Mouse (Mus musculus) brain, adult 2 months (tissue): ENCODE measurements at regions not wholly inside any gene's neighbourhood (a gene's known extent, or its start where the extent isn't known, plus 50 kb on each side); places are given as distances from the start of the nearest gene placed in this dataset.
"Not testable (repeated sequence)": the region's sequence is repeated elsewhere in the genome, so short reads cannot be mapped to it uniquely, and the experiment has no call there.

ENCODE experiments used
- DNase-seq: peaks from one replicate; pipeline ENCODE4 v3.0.0; 2011; ENCODE audit warnings: low read depth, low spot score

DNA sequence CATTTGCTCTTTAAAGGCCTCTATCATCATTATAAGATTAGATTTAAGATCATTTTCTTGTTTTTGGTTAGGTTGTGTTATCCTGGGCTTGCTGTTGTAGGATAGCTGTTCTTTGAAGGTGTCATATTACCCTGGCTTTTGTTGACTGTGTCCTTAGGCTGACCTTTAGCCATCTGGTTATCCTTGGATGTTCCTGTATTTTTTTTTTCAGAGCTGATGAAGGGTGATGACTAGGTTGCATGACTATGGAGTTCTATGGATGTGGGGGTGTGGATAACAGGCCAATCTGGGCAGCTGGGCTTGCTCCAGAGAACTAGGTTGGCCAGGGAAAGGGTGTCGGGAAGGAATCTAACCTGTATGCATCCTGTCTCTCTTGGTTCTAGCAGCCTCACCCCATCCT, 74.2 kb downstream of the Dmrta1 start:
- DNase-seq: no peak

GRCm38 (mm10) chr4:89776269-89776668, 97.0 kb downstream of the Dmrta1 start:
- DNase-seq: peak; percentile 27

DNA sequence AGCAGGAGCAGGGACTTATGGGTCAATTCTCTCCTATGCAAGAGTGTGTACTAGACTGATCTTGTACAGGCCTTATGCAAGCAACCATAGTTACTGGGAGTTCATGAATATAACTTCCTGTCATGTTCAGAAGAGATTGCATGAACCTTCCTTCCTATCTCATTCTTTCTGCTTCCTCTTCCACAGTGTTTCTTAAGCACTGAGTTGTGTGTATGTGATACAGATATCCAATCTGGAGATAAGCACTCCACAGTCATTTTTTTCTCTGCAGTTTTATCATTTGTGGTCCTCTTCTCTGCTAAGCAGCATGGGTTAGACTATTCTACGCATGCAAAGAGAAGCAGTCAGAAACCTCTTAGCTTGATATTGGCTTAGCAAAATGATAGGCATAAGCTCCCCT, 102.3 kb downstream of the Dmrta1 start:
- no peak for DNase-seq

- peak; percentile 54 for DNase-seq
Observed at GRCm38 (mm10) chr4:89816823-89817222, 137.6 kb downstream of the Dmrta1 start.

- DNase-seq: peak; percentile 45
Observed at GRCm38 (mm10) chr4:89834552-89835206, 155.4 kb downstream of the Dmrta1 start.

GRCm38 (mm10) chr4:89875375-89876055, 196.3 kb downstream of the Dmrta1 start:
- DNase-seq: peak; percentile 16

DNA sequence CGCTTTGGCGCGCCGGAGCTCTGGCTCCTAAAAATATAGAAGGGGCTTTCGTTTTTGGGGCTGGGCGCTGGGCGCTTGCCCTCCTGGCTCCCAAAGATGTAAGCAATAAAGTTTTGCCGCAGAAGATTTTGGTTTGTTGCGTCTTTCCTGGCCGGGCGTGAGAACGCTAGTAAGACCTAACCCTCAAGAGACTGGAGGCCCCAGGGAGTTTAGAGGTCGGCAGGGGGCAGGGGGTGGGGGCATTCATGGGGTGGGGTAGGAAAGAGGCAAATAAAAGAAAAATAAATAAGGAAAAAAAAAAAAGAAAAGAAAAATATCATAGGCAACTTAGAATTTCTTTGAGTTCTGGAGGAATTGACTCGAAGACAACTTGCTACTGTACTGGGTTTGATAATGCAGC, 196.9 kb downstream of the Dmrta1 start:
- DNase-seq: not testable (repeated sequence)

- DNase-seq: peak; percentile 59
Observed at GRCm38 (mm10) chr4:89881083-89881482, 201.8 kb downstream of the Dmrta1 start.

- DNase-seq: no peak
Observed at GRCm38 (mm10) chr4:89909622-89910021, 230.4 kb downstream of the Dmrta1 start.

DNA sequence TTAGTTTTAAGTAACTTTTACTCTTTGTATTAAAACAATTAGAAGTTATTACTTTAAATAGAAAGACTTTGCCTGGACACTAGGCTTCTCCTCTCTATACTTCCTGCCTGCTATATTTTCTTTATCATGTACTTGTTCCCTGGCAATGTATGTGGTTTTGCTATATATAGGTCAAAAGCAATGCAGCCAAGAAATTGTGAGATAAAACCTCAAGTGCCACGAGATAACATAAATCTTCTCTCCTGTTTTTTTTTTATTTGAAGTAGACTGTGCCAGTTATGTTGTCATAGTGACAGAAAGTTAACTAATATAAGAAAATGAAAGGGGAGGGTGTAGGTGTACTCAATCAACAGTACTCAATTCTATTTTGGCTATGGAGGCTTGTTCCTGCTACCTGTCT, 258.4 kb downstream of the Dmrta1 start:
- DNase-seq: no peak

- peak; percentile 24 for DNase-seq
Observed at GRCm38 (mm10) chr4:89941308-89941707, 262.1 kb downstream of the Dmrta1 start.

GRCm38 (mm10) chr4:89976146-89976545, 242.5 kb upstream of the Zfp352 start:
- DNase-seq: peak; percentile 61

DNA sequence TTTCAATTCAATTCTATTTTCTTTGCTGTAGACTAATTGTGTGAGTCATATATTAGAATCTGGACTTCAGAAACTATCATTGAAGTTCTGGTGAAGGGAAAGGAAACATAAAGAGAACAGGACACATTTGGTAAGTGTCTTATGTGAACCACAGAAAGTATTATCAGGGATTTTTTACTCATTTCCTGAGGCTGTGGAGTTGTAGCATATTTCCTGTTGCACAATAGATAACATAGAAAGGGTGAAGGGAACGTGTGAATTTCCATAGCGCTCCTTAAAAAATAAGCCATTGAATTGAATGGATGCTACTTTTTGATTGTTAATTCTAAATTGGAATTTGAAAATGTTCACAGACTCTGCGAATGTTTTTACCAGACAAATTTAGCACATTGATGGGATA, 215.2 kb upstream of the Zfp352 start:
- DNase-seq: no peak

GRCm38 (mm10) chr4:90003898-90004297, 214.7 kb upstream of the Zfp352 start:
- DNase-seq: peak; percentile 62

- DNase-seq: no peak
Observed at GRCm38 (mm10) chr4:90012723-90013122, 205.9 kb upstream of the Zfp352 start.

DNA sequence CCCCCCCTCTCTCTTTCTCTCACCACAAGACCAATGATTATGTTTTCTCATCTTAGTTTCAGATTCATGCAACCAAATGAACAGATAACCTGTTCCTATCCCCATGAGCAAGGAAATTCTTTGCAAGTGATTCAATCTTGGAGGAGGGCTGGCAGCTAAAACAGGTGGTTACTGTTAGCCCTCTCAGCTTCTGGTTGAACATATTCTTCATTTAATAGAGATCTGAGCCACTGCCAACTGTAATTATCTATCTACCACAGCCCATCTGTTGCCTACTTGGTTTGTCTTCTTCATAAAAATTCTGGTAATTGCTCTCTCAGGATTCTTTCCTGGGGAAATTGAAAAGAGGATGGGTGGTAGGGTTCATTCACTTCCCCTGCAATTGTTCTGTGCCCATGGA, 204.4 kb upstream of the Zfp352 start:
- DNase-seq: peak; percentile 43
